Mouse (Mus musculus) thymus, postnatal 25 days (tissue): ENCODE measurements around the gene Saa3.
"Not testable (repeated sequence)": the region's sequence is repeated elsewhere in the genome, so short reads cannot be mapped to it uniquely, and the experiment has no call there.

ENCODE experiments used
- DNase-seq: peaks from one replicate; pipeline ENCODE4 v3.0.0; 2022

Saa3 gene

DNA sequence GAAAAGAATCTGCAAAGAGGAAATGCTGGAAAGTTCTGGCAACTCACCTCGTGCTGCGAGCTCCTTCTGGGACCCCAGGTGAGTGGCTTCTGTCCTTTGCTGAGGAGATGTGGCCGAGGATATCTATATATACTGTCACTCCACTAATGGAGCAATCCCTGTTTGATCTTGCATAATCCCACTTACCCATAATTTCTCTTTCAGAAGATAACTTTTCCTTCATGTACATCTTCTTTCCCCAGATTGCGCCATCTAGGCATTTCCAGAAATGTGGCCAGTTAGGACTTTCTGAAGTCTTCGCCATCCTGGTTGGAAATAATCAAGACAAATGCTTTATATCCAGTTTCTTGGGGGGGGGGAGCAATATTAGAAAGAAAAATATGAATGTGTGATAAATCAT is at the start of gene Saa3:
TSS of gene Saa3 (minus strand) at position 101 of the 400 bp plus-strand sequence.
- DNase-seq = no peak

DNA sequence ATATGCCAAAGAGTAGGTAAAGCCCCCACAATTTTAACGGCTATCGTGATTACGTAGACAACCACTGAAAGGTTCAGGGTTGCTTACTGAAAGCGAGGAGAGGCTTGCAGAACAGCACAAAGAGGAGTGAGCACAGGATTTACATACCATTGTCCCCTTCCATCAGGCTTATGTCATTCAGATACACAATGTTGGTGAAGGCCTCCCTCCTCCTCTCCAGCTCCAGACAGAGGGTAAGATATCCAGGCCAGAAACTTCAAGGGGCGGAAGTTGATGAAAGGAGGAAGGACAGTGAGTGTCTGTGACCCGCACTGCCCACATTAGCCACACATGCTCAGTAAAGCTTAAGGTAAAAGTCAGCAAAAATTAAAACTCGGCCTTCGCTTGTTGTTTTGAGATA is 49.2 kb upstream of the Saa3 start:
- DNase-seq = no peak

DNA sequence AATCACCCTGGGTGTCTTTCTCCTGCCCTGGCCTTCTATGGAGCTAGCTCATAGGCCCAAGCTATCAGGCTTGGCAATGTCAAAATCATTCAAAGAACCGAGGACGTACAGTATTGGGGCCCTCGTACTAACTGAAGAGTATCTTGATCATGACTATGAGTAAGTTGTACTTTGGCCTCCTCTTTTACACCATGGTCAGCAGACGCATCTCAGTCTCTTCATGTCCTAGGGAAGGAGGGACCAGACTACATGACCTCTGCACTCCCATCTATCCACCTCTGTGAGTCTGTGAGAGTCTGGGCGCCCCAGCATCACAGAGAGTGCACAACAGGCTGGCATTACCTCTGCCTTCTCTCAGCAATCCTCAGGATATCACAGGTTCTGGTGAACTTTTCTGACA is 47.1 kb upstream of the Saa3 start:
- DNase-seq = no peak

DNA sequence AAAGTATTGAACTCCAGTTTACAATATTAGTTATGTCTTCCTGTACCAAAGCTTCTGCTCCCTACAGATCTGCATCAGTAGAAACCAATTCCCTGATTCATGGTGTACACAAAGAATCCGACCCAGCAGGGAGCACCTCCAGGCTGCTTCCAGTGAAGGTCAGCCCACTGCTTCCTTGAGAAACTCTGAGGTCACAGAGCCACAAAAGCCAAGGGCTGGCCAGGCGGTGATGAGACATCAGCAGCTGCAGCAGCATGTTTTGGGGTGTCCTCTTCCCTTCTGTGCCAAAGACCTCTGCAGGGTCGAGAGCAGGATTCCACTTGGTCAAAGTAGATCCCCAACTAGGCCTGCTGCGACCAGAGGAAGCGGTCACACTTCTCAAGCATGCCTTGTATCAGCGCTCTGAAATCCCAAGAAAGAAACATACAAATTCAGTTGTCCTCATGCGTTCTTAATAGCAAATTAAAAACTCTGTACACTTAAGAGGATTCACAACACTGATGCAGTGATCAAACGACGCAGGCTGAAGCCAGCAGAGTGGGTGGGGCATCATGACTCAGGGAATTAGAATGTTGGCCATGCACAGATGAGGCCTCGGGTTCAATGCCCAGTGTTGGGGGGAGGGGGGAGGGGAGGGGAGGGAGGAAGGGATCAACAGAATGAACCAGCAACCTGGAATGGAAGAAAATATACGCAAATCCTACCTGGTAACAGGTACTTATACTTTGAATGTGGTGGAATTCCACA is 45.7 kb upstream of the Saa3 start:
- DNase-seq = no peak

DNA sequence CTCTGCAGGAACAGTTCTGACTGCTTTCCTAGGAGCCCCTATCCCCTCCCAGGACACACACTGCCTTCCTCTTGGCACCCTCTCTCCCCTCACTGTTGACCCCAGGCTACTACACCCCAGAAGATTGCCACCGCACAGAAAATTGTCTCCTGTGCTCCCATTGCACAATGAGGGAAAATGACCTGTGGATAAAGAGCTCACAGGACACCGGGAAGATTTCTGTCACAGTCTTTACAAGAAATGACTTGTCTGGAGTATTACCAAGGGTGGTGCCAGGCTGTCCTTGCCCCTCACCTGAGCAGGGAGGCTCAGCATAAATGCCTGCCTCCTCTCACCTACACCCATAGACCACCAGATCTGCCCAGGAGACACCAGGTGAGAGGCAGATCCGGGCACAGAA is 36.0 kb upstream of the Saa3 start, which contains the start of gene Saa2:
TSS of gene Saa2 (plus strand) at position 301 of the 400 bp plus-strand sequence.
- DNase-seq = no peak

DNA sequence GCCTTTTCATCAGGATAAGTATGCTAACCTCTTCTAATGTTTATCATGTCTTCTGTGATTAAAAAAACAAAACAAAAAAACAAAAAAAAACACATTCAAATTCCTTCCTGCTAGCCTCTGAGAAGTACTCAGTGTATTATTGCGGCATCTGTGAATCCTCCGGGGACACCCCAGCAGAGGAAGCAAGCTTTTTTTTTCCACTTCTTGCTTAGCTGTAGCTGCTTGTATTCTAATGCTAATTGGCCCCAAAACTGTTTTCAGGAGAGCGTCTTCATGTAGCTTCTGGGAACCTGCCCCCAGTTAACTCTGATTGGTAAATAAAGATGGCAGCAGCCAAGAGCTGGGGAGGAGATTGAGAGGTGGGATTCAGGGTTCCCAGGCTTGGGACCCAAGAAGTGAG is 33.0 kb upstream of the Saa3 start:
- DNase-seq = no peak

DNA sequence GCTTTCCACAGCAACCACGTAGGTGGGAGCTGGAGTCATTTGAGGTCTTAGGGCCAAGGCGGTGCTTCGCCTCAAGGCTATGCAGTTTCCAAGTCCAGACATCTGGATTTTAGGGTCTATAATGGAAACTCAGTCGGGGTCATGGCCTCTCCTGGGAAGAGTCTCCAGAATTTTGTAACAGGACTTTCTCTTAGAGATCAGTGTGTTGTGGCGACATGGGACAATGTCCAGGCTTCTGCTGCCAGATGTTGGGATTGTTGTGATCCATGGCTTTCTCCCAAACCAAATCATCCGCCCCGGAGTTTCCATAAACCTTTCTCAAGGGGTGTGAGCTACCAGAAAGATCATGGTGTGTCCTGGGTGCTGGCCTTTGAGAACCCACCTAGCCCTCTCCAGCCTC is 30.9 kb upstream of the Saa3 start:
- DNase-seq = no peak

DNA sequence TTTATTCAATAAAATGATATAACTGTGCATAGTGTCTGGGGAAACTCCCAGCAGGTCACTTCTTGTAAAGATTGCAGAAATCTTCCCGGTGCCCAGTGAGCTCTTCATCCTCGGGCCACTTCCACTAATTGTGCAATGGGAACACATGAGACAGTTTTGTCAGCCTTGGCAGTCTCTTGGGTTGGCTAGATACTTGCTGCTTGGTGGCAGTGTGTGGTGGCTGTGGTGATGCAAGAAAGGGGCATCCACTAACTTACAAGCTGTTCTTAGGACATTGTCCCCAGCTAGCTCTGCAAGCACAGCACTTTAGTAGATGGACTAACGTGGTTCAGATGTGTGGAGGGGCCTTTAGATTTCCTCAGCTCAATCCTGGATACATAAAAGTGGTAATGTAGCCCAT is 30.3 kb upstream of the Saa3 start:
- no peak for DNase-seq

DNA sequence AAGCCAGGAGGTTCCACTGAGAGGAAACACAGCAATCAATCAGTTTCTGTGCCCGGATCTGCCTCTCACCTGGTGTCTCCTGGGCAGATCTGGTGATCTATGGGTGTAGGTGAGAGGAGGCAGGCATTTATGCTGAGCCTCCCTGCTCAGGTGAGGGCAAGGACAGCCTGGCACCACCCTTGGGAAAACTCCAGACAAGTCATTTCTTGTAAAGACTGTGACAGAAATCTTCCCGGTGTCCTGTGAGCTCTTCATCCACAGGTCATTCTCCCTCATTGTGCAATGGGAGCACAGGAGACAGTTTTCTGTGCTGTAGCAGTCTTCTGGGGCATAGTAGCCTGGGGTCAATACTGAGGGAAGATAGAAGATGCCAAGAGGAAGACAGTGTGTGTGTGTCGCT is 27.4 kb upstream of the Saa3 start, which contains the start of gene Saa1:
TSS of gene Saa1 (minus strand) at position 101 of the 400 bp plus-strand sequence.
- DNase-seq = not testable (repeated sequence)

DNA sequence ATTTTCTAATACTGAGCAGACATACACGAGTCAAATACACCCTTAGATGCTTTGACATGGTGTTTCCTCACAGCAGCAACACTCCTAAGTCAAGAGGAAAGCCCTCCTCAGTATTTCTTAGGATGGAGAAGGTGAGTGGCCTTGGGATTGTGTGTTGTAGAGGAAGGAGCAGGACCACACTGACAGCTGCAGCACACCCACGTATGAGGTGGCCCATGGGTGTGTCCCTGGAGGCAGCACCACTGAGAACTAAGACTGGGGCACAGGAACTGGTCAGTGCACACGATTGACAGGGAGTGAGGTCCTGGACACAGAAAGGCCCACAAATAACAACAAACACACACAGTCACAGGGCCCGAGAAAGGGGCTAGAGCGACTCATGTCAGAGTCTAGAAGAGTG is 24.5 kb upstream of the Saa3 start:
- DNase-seq = not testable (repeated sequence)

DNA sequence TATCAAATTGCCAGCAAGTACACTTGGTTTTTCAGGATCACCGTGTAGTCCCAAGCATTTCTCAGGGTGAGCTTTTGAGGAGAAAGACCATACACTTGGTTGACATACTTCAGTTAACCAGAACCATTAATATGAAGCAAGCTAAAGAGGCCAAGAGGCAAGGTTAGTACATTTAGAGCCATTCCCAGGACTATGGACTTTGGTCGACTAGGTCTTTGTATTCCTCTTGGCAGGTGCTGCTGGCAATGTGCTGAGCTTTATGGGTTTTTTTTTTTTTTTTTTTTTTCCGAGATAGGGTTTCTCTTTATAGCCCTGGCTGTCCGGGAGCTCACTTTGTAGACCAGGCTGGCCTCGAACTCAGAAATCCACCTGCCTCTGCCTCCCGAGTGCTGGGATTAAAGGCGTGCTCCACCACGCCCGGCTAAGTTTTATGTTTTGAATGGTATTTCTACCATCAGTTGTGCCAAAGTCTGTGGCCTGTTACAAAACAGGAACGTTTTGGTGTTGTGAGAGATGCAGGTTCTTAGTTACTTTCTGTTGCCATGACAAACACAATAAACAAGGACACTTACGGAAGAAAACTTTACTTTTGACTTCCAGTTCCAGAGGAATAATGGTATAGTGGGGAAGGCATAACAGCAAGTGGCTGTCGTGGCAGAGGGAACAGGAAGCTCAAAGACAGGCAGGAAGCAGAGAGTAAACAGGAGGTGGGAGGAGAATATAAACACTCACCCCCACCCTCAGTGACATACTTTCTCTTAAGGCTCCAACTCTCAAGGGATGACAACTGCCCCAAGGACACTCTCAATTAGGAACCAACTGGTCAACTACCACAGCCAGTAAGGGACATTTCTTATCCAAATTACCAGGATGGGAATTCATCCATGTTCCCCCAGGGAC is 23.3 kb upstream of the Saa3 start:
- no peak for DNase-seq

DNA sequence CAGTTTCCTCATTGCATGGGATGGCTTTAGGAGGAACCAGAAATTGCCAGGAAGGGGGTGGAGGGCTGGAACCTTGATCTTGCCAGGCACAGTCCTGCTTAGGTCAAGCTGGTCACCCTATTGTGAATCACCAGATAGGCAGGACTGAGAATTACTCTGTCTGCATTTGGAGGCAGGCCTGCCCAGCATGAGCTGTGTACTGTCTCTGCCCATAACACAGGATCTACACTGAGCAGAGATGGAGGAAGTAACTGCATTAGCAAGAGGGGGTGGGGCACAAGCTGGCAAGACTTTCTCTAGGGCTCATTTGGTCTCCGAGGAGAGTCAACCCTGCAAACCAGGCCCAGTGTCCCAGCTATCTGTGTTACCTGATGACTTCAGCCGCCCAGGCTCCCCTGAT is 19.5 kb upstream of the Saa3 start:
- DNase-seq = no peak

DNA sequence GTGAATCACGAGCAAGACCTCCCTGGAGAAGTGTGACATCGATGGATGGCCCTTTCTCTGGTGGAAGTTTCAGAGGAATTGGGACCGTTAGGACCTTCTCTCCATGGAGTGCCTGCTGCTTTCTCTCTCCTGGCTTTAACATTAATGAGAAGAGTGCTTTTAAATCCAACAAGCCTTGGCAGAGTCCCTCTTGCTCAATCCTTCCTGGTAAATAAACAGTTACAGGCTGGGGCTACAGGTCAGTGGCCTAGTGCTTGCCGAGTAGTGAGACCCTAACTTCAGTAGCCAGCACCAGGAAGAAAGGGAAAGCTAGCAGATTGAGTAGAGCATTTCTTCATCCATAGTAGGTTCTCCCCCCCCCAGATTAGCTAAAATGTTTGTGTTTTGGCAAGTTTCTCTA is 17.0 kb upstream of the Saa3 start, which contains the start of gene Saa4:
TSS of gene Saa4 (minus strand) at position 146 of the 400 bp plus-strand sequence.
- DNase-seq = no peak

DNA sequence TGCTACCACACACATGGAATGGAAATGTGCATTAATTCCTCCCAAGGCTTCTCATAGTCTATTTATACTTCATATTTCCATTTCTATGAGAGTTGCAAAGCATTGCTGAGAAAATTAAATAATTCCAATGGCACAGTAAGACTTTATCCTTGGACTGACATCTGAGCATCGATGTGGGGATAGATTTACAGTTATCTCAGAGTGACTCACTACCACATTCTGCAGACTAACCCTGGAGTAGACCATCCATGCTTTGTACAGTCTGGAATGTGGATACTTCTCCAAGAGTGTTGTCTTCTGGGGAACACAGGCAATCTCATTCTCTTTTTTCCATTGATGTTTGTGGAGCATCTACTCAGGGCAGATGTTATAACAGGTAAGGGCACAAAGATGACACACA is 12.1 kb upstream of the Saa3 start:
- DNase-seq = no peak

DNA sequence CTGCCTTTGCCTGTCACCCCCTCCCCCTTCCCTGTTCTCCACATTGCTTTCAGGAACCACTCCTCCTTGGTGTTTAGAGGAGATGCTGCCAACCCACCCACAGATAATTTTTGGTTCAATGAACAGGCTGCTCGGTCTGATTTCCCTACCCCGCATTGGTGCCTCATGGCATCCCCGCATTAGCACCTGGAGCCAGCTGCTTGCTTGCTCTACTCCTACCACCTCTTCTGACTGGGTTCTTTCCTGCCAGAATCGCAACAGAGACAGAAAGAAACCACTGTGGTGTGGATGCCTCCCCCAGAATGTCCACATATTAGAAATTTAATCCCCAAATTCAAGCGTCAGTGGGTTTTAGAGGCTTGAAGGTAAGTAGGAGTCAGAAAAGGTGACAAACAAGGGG is 8.9 kb upstream of the Saa3 start:
- DNase-seq = no peak

DNA sequence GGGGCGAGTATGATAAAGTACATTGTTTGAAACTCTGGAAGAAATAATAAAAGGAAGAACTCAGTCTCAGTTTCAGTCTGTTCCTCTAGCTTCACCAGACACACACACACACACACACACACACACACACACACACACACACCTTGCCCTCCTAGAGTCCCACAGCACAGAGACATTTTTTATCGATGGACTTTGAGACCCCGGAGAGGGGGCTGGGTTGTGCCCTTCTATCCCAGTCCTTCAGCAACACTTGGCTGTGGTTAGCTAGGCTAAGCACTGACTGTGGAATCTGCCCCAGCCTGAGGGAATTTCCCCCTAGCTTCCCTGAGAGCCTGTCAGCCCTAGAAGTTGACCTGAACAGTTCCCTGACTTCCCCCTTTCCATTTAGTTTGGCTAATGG is 8.3 kb upstream of the Saa3 start:
- no peak for DNase-seq

DNA sequence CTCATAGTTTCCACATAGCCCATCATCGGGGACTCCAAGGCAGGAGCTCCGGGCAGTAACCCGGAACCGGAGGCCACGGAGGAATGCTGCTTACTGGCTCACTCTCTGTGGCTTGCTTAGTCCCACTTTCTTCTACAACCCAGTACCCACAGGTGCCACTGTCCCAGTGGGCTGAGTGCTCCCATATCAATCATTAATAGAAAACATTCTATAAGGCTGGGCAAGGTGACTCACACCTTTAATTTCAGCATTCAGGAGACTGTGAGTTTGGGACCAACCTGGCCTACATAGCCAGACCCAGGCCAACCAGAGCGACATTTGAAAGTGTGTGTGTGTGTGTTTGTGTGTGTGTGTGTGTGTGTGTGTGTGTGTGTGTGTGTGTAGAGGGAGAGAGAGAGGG is 7.9 kb upstream of the Saa3 start:
- DNase-seq = no peak

DNA sequence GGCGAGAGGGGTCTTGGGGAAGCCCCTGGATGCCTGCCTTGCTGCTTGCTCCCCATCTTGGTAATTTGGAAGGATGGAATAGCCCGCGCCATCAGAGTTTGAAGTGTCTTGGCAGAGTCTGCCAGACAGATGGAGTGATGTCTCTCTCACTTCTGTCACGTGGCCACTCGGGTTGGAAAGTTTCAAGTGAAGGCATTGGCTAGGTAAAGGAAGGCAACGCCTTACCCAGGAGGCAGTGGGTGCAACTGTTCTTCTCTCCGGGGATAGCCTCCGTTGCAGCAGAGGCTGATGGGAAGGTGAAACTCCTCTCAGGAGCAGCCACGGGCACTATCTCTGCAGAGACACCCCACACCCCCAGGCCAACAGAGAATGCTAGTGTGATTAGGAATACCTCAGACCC is 5.0 kb upstream of the Saa3 start:
- no peak for DNase-seq

DNA sequence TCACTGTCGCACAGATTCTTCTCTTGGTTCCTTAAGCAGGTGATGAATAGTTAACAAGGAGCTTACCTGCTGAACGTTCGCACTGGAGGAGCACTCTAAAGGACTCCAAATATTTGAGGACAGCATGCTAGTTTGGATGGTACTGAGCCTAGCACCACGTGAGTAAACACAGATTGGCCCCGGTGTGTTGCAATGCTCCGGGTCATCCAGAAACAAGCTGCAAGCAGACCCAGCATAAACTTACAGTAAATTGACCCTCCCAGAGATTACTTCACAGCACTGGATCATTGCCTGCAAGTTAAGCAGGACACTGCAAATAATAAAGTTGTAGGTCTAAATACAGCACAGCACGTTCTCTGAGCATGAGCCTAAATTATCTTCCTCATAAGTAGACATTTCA is 4.0 kb upstream of the Saa3 start:
- no peak for DNase-seq

DNA sequence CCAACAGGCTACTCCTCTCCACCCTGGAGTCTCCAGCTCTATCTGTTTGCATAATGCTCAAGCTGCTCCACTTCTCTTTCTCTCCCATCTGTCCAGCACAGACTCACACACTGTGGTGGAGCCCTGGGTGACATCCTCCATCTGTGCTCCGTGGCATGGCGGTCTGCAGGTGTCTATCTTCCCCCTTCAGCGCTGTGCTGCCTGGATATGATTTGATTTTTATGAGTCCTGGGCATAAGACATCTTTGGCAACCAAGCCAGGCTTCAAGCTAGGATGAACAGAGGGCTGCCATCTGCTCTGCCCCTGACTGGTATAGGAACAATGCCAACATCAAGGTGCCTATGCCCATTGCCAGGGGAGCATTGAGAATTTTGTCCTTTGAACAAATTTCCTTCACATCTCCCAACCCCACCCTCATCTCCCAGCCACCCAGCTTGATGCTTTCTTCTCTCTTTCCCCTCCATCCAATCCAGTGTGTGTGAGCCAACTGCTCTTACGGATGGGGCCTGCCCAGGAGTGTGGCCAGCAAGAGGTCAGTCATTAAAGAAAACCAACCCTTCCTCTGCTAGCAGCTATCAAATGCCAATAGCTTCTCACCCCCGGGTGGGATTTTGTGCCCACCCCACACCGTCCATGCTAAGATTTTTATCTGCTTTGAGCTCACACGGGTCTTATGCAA is 3.2 kb upstream of the Saa3 start:
- DNase-seq = no peak

DNA sequence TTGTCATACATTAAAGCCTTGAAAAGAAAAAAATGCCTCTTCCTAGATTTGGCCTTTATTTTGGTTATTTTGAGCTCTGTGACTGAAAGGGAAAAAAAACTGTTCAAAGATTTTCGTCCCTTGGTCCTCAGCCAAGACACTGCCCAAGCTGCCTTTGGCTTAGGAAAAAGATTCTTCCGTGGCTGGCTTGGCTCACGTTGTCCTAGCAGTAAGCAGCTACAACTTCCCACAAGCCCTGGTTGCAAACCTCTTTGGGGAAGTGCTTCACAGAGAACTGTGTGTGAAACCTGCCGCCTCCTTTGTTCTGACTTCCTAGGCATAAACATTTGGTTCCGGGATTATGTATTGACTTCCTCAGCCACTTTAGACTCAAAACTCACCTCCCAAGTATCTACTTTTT is 1.4 kb upstream of the Saa3 start:
- DNase-seq = no peak

DNA sequence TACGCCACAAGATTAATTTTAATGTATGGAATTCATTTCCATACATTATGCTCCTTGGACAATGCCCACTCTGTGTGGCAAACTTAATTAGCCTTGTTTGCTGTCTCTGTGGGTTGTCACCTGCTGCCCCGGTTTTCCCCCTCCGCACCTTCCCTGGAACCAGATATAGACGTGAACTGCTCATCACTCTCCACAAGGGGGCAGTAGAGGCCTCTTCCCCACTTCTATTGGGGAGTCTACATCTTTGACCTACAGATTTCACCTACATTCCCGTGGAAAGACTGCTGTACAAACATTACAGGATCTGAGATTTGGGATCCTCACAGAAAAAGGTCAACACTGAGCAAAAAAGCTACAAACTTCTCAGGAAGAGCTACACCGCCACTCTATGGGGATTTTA is 982 bp downstream of the Saa3 start:
- peak; percentile 72 for DNase-seq

DNA sequence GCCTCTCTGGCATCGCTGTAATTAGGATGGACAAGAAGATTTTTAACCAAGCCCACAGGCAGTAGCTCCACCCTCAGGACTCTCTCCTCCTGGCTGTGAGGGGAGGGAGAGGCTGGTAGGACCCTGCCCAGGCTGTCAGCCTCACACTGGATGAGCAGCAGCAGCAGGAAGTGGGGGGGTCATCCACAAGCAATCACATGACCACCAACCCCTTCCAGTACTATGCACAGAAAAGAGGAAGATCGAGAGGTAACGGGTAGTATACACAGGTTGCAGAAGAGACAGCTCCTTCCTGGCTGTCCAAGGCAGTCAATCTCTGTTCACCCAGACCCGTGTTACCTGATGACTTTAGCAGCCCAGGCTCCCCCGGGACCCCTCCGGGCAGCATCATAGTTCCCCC is 3.2 kb downstream of the Saa3 start:
- no peak for DNase-seq
